Mouse (Mus musculus): ENCODE measurements around the gene Gm20604. TPM values are rescaled to one million over a fixed set of nuclear protein-coding genes. Genes with fewer than 3 reads are reported as not detected.

The Gm20604 gene
- total RNA-seq (2014; rRNA removed; ENCODE audit: low replicate concordance) (5.7 and 11.2 TPM in 2 replicates), polyA plus RNA-seq (2015; fragmentation: Nextera tagmentation; extraction: Ambion mirVana) (12.1 and 13.4 TPM in 2 replicates)

DNA sequence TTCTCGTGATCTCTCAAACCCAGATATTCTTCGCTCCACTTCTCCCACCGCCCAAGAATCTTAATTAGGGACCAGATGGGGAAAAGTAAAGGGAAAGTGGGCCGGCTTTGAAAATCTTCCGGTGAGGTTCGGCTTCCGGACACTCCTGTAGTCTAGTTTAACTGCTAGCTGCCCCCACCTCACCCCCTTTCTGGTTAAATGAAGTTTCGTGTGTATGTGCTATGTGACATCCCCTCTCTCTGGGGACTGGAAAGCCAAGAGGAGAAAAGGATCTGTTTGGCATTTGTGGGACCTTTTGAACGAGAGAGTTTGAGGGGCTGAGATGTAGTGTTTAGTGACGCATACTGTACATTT is at the start of gene Gm20604:
TSS of gene Gm20604 (minus strand) at position 270 of the 354 bp plus-strand sequence.
- Histone ChIP-seq H3K4me1 (ENCODE audit: control insufficient read depth, insufficient read depth) (peaks cover 15% of the 10 kb centered on the region), H3K36me3 (replicated peaks; ENCODE audit: control insufficient read depth, insufficient read depth, low read length) (peaks cover 8% of the 10 kb centered on the region; the same call in 1 of the 2 replicates), H3K27ac (ENCODE audit: low read depth) (peak within 1 kb of the TSS; percentile 86), H3K4me3 (ENCODE audit: low read depth, low read length) (peak within 1 kb of the TSS; percentile 94), H3K4me2 (ENCODE audit: low read depth, low read length) (peak within 1 kb of the TSS; percentile 87), H3K27me3 (ENCODE audit: control insufficient read depth, insufficient read depth, low read length) (no peaks in the 10 kb centered on the region), H3K9me3 (replicated peaks; ENCODE audit: control insufficient read depth, low read length) (no peaks in the 10 kb centered on the region), H3K9ac (replicated peaks; ENCODE audit: low read depth, low read length) (peak within 1 kb of the TSS; percentile 80)
- under 1% methylated on average over 10 of the region's 10 CpGs for WGBS
- DNase-seq (ENCODE audit: low spot score) (no peak), ATAC-seq (ENCODE audit: insufficient read depth, low read depth) (no peak)
- TF ChIP-seq EP300 (IDR thresholded peaks at IDR 0.05; ENCODE audit: low read depth) (no peak), CTCF (IDR thresholded peaks at IDR 0.05; ENCODE audit: low read depth) (no peak)

DNA sequence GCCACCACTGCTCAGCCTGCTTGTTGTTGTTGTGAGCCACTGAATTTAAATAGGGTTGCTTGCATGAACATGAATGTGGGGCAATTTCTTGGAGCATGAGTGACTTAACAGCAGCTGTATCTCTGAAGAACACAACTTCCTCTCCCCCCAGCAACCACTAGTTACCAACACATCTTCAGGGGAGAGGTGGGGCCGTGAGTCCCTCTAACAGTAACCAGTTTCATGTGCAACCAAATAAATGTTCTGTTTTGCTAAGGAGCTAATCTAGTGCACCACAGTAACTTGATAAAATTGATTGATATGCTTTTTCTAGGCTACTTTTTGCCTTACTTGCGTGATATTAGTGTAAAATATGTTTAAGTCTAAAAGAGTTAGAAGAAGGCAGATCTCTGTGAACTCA is 41.1 kb upstream of the Gm20604 start:
- no peaks in the 10 kb centered on the region for H3K9me3 ChIP-seq (replicated peaks; ENCODE audit: control insufficient read depth, low read length)
- TF ChIP-seq EP300 (IDR thresholded peaks at IDR 0.05; ENCODE audit: low read depth) = no peak
- TF ChIP-seq CTCF (IDR thresholded peaks at IDR 0.05; ENCODE audit: low read depth) = no peak
- H3K27ac ChIP-seq (ENCODE audit: low read depth) = no peak overlapping the region
- no peak for ATAC-seq (ENCODE audit: insufficient read depth, low read depth)
- peaks cover 16% of the 10 kb centered on the region; the same call in 1 of the 2 replicates for H3K36me3 ChIP-seq (replicated peaks; ENCODE audit: control insufficient read depth, insufficient read depth, low read length)
- WGBS = 95% methylated on average over 2 of the region's 2 CpGs
- no peak overlapping the region for H3K4me2 ChIP-seq (ENCODE audit: low read depth, low read length)
- no peaks in the 10 kb centered on the region for H3K4me1 ChIP-seq (ENCODE audit: control insufficient read depth, insufficient read depth)
- H3K4me3 ChIP-seq (ENCODE audit: low read depth, low read length) = no peak overlapping the region
- no peaks in the 10 kb centered on the region for H3K27me3 ChIP-seq (ENCODE audit: control insufficient read depth, insufficient read depth, low read length)
- H3K9ac ChIP-seq (replicated peaks; ENCODE audit: low read depth, low read length) = no peak overlapping the region
- DNase-seq (ENCODE audit: low spot score) = no peak

DNA sequence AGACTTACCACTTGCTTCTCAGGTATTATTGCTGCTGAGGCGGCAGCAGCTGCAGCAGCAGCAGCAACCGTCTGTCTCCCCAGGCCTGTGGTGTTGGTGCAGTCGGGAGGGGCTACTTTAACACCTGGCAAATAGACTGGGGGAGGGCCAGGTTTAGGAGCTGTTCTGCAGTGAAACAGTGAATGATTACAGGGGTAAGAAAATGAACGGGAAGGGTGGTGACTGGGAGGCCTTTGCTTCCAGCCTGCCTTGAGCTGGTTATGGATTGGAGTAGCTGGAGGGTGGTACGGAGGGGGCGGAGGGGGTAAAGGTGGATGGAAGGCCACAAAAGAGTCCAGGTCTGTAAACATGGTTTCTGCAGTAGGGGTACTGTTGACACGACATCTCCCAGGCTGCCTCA is 29.5 kb upstream of the Gm20604 start:
- no peak for TF ChIP-seq EP300 (IDR thresholded peaks at IDR 0.05; ENCODE audit: low read depth)
- no peak for TF ChIP-seq CTCF (IDR thresholded peaks at IDR 0.05; ENCODE audit: low read depth)
- Histone ChIP-seq H3K4me3 (ENCODE audit: low read depth, low read length) (no peak overlapping the region), H3K4me2 (ENCODE audit: low read depth, low read length) (no peak overlapping the region), H3K36me3 (replicated peaks; ENCODE audit: control insufficient read depth, insufficient read depth, low read length) (peaks cover 73% of the 10 kb centered on the region), H3K4me1 (ENCODE audit: control insufficient read depth, insufficient read depth) (no peaks in the 10 kb centered on the region), H3K9ac (replicated peaks; ENCODE audit: low read depth, low read length) (no peak overlapping the region), H3K9me3 (replicated peaks; ENCODE audit: control insufficient read depth, low read length) (no peaks in the 10 kb centered on the region), H3K27ac (ENCODE audit: low read depth) (no peak overlapping the region), H3K27me3 (ENCODE audit: control insufficient read depth, insufficient read depth, low read length) (no peaks in the 10 kb centered on the region)
- DNase-seq (ENCODE audit: low spot score) (no peak), ATAC-seq (ENCODE audit: insufficient read depth, low read depth) (no peak)
- 89% methylated on average over 7 of the region's 7 CpGs for WGBS

DNA sequence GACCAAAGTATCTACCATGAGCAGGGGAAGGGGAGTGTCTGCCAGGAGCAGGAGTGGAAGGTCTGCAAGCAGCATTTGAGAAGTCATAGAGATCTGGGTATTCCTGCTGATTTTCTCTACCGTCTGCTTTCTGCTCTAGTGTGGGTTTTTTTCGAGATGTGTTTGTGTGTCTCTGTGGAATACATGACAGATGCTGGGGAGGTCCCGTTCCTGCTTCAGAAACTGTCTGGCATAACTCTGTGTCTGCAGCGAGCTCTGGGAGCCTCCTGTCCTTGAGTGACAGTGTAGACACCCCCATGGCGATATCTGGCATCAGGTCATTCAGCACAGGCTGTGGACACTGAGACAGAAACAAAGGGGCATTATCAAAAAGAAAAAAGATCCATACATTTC is 27.1 kb upstream of the Gm20604 start:
- TF ChIP-seq CTCF (IDR thresholded peaks at IDR 0.05; ENCODE audit: low read depth) = no peak
- TF ChIP-seq EP300 (IDR thresholded peaks at IDR 0.05; ENCODE audit: low read depth) = no peak
- Histone ChIP-seq H3K4me1 (ENCODE audit: control insufficient read depth, insufficient read depth) (no peaks in the 10 kb centered on the region), H3K27me3 (ENCODE audit: control insufficient read depth, insufficient read depth, low read length) (no peaks in the 10 kb centered on the region), H3K36me3 (replicated peaks; ENCODE audit: control insufficient read depth, insufficient read depth, low read length) (peaks cover 66% of the 10 kb centered on the region), H3K4me3 (ENCODE audit: low read depth, low read length) (no peak overlapping the region), H3K27ac (ENCODE audit: low read depth) (no peak overlapping the region), H3K4me2 (ENCODE audit: low read depth, low read length) (no peak overlapping the region), H3K9me3 (replicated peaks; ENCODE audit: control insufficient read depth, low read length) (no peaks in the 10 kb centered on the region), H3K9ac (replicated peaks; ENCODE audit: low read depth, low read length) (no peak overlapping the region)
- WGBS = 83% methylated on average over 5 of the region's 5 CpGs
- ATAC-seq (ENCODE audit: insufficient read depth, low read depth) (no peak), DNase-seq (ENCODE audit: low spot score) (no peak)

DNA sequence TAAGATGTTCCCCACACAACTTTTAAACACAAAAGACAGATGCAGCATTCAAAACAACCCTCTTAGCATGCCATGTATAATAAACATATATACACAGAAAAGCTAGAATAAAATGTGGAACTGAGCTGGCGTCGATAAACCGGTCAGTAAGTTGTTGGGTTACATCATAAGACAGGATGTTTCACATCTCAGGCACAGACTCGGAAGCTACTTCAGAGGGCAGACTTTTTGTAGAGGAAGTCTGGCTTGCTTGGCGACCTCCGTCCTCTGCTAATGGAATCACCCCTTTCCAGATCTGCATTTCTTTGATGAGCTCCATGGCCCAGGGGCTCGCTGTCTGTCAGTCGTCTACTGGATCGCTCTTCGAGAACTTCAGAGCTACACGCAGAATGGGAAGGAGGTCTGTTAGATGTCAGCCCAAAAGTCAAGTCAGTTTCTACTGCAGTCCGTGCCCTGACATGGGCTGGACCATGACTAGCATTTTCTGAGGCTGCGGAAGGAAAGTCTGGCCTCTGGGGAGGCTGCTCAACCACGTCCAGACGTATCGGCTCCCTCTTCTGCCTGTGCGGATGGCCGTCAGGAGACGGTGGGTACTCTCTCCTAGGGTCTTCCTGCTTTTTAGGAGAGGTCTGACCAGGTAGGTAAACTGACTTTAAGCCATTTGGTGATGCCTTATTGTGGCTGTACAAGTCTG is 26.6 kb upstream of the Gm20604 start:
- no peaks in the 10 kb centered on the region for H3K9me3 ChIP-seq (replicated peaks; ENCODE audit: control insufficient read depth, low read length)
- no peak overlapping the region for H3K9ac ChIP-seq (replicated peaks; ENCODE audit: low read depth, low read length)
- TF ChIP-seq EP300 (IDR thresholded peaks at IDR 0.05; ENCODE audit: low read depth) (no peak), CTCF (IDR thresholded peaks at IDR 0.05; ENCODE audit: low read depth) (no peak)
- H3K4me3 ChIP-seq (ENCODE audit: low read depth, low read length) = no peak overlapping the region
- ATAC-seq (ENCODE audit: insufficient read depth, low read depth) = no peak
- DNase-seq (ENCODE audit: low spot score) = no peak
- H3K4me2 ChIP-seq (ENCODE audit: low read depth, low read length) = no peak overlapping the region
- no peak overlapping the region for H3K27ac ChIP-seq (ENCODE audit: low read depth)
- H3K36me3 ChIP-seq (replicated peaks; ENCODE audit: control insufficient read depth, insufficient read depth, low read length) = peaks cover 60% of the 10 kb centered on the region
- H3K4me1 ChIP-seq (ENCODE audit: control insufficient read depth, insufficient read depth) = no peaks in the 10 kb centered on the region
- no peaks in the 10 kb centered on the region for H3K27me3 ChIP-seq (ENCODE audit: control insufficient read depth, insufficient read depth, low read length)
- 81% methylated on average over 19 of the region's 19 CpGs for WGBS

DNA sequence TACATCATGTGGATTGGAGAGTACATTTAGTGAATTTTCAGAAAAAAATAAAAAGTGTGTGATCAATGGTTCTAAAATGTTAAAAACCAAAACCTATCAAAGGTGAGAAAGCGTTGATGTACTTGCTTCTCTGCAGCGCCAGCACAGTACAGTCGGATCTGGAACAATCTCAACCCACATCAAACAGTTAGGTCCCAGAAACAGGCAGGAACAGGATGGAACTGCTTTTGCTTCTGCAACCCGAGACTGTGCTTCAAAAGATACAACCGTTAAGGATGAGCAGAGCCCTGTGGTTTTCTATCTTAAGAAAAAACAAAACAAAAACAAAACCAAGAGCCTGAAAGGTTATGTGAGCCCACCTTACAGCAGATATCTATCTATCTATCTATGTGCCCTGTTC is 24.4 kb upstream of the Gm20604 start:
- Histone ChIP-seq H3K9me3 (replicated peaks; ENCODE audit: control insufficient read depth, low read length) (no peaks in the 10 kb centered on the region), H3K4me1 (ENCODE audit: control insufficient read depth, insufficient read depth) (no peaks in the 10 kb centered on the region; the same call in 1 of the 2 replicates), H3K27me3 (ENCODE audit: control insufficient read depth, insufficient read depth, low read length) (no peaks in the 10 kb centered on the region), H3K9ac (replicated peaks; ENCODE audit: low read depth, low read length) (no peak overlapping the region), H3K4me2 (ENCODE audit: low read depth, low read length) (no peak overlapping the region), H3K4me3 (ENCODE audit: low read depth, low read length) (no peak overlapping the region), H3K36me3 (replicated peaks; ENCODE audit: control insufficient read depth, insufficient read depth, low read length) (peaks cover 55% of the 10 kb centered on the region), H3K27ac (ENCODE audit: low read depth) (no peak overlapping the region)
- DNase-seq (ENCODE audit: low spot score) (no peak), ATAC-seq (ENCODE audit: insufficient read depth, low read depth) (no peak)
- no peak for TF ChIP-seq CTCF (IDR thresholded peaks at IDR 0.05; ENCODE audit: low read depth)
- 90% methylated on average over 5 of the region's 5 CpGs for WGBS
